Mouse (Mus musculus): ENCODE measurements around the gene Akirin1.

Akirin1 gene

DNA sequence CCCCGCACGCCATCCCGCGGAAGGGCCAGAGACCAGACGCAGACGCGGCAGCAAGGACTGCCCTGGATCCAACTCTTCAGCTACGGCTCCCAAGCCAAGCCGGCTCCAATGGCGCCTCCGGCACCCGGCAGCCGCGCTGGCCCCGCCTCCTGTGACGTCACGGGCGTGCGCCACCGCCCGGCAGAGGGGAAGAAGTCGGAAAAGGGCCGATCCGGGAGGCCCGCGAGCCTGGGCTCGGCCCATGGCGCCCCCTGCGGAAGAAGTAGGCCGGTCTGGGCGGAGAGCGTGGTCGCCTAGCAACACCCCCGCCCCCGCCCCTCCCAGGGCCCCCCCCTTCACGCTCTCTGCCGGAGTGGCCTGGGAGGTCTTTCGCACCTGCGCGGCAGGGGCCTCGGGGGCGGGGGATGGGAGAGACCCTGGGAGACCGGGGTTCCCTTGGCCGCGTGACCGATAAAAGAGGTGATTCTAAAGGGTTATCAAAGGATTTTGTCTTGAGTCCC lies at the start of gene Akirin1:
Gene Akirin1 (minus strand): TSS at position 194 of the 500 bp plus-strand sequence.
- peak; percentile 99 for DNase-seq

DNA sequence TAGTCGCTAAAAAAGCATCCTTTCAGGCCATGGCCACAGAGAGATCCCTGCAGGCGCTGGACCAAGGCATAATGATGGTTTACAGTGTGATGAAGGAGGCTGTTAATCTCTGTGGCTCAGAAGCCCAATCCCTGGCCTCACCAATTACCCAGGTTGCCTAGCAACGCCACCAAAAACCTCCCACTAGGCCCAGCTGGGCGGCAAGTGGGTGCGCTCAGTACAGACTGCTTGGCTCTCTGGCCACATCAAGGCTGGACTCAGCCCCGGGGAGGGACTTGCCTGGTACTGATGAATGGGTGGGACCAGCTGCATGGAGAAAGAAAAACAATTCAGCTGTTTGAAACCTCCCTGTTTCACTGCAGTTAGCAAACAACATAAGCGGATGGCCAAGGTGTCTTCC lies 47.7 kb upstream of the Akirin1 start:
- DNase-seq = no peak

DNA sequence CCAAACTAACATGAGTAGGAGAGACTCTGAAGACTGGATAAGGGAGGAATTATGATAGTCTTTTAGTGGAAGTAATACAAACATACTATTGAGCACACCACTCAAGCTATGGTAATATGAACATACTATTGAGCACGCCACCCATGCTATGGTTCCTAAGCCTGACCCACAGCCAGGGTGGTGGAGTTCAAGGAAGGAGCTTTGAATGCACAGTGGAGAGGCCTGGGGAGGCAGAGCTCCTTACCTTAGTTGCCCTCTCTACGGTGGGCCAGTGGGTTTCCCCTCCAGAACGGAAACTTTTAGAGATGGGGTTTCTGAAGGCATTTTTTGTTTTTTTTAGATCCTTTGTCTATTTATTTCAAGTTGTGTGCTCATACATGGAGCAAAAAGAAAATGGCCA lies 47.3 kb upstream of the Akirin1 start:
- DNase-seq = no peak

DNA sequence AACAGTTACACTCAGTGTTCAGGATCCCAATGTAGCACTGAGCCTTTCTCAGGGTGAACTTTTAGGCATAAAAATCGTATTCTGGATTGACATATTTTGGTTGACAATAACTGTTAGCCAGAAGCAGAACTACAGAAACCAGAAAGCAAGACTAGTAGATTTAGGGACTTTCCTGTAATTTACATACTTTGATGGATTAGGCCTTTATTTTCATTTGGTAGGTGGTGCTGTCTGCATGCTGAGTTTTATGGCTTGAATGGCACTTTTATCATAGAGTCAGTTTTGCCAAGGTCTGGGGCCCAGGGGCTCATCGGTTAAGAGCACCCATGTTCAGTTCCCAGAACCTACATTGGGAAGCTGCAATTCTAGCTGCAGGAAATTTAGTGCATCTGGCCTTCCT lies 44.9 kb upstream of the Akirin1 start:
- DNase-seq = no peak

DNA sequence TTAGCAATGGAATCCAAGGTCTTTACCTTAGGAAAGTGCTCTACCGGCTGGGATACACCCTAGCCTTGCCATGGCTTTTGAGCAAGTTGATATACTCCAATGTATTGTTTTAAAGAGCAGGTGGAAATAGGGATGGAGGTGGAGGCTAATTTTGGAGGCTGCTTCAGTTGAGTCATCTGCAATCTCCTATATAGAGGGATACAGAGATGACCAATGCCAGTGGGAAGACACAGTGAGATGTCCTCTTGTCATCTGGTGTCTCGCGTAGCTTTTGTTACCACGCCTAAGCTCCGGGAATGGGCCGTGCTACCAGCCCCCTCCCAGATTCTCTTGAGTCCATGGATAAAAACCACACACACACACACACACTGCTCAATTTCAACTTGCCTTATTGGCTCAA lies 43.0 kb upstream of the Akirin1 start:
- no peak for DNase-seq

GRCm38 (mm10) chr4:123792666-123793065 lies 42.5 kb upstream of the Akirin1 start:
- DNase-seq = no peak

DNA sequence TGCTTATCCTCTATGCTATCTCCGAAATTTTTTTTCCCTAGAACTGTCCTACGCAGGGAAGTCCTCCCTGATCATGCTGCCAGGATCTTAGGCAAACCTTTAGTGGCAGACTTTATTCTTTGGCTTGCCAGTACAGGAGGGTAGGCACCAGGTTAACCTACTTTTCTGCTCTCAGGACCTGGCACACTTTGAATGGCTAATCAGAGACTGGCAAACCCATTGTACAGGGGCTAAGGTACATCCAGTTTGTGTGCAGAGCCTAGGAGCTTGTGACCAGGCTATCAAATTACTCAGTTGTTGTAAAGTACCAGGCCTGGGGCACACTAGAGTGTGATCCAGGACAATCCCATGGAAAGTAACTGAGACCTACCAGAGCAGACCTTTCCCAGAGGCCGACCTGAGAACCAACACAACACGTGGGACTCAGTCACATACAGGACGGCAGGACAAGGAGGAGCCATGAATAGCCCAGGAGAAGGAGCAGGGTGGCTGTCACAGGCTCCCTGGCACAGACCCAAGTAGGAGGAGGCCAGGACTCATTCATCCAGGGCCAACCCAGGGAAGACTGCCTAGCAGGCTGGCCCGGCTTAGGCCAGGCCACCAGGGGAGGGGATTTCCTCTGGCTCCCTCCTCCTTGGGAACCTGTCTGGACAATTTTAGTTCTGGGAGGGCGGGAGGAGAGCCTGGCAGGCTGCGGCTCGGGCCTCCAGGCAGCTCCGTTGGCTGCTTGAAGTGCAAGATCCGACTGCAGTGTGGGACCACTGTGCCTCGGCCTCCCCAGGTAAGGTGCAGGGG lies 37.2 kb upstream of the Akirin1 start, which contains the start of gene Rhbdl2:
Gene Rhbdl2 (plus strand): TSS at position 684 of the 795 bp plus-strand sequence.
- no peak for DNase-seq

DNA sequence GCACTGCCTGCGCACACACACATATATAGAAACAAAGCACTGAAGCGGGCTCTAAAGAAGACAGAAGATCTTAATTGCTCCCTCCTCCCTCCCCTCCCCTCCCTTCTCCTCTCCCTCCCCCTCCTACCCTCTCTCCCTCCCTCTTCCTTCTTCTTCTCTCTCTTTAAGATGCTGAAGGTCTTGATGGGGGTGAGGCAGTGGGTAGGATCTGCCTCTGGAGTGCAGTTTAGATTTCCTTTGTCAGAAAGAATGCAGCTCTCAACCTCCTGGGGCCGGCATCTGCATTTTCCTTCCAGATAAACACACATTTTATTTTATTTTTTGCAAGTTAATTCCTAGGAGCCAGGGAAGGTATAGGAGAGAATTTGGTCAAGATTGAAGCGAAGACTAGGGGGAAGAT lies 18.1 kb upstream of the Akirin1 start:
- DNase-seq = no peak

DNA sequence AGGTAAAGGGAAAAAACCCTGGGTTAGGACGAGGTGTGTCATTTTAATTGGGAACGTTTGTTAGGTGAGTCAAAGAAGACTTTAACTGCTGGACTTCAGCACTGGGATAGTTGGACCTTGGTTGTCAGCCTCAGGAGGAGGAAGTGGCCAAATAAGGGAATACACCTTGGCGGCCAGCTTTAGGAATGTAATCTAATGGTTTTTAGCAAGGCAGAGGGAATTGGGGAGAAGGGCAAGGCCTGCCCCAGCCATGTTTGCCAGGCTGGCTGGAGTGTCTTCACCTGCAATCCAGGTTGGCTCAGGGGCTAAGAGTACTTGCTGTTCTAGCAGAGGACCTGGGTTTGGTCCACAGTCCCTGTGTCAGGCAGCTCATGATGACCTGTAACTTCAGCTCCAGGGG lies 17.7 kb upstream of the Akirin1 start:
- no peak for DNase-seq

DNA sequence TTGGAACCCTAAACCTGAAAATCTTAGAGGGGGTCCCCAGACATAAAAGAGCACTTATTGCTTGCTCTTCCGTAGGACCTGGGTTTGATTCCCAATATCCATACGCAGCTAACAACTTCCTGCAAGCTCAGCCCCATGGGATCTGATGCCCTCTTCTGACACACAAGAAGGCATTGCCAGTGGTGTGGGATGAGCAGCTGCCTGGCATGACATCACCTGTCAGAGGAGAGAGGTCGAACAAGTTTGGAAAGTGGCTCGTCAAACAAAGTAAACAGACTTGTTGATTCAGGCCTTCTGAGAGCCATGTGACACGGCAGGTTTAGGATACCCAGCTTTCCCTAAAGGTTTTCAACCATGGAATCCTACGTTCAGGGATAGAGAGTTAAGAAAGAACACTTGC lies 14.9 kb upstream of the Akirin1 start:
- no peak for DNase-seq

DNA sequence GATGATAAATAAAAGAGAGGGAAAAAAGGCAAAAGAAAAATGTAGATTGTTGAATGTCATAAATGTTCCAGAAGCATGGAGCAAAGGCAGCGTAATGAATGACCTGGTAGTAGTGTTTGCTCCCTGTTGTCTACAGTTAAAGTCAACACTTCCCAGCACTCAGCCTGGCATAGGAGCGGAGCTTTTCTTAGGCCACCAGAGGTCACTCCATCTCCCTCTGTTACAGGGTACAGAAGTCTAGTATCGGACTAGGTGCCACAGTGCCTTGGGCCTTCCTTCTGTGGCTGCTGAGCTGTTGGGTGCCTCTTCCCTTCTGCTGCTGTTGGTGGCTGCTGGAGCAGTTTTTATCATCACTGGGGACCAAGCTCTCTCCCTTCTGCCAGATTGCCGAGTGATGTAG lies 8.2 kb upstream of the Akirin1 start:
- no peak for DNase-seq

DNA sequence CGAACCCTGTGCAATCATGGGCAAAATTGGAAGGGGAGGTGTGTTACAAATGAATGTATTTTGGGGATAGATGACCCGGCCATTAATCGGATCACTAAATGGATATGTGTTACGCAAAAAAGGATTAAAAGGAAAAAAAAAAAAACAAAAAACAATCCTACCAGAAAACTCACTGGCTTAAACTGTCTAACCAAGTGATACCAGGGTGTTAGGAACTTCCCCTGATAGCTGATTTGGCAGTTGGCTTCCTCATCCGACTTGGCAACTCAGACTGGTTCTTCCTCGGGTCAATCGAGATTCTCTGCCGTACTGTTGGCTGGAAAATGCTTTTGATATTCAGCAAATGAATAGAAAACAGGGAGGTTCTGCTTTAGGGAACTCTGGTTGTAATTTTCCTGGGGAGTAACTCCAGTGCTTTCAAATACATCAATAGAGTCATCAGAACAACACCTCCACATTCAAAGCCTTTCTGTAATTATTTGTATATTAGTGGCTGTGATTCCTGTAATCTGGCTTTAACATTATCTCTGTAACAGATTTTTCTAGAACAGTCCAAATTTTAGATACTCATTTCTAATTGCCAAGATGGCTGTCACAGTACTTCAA lies 665 bp upstream of the Akirin1 start:
- DNase-seq = peak; percentile 10

- peak; percentile 51 for DNase-seq
These were observed 538 bp downstream of the Akirin1 start for GRCm38 (mm10) chr4:123749484-123750130.

GRCm38 (mm10) chr4:123748726-123749415 lies 1.3 kb downstream of the Akirin1 start:
- DNase-seq = peak; percentile 11

- no peak for DNase-seq
These were observed 4.8 kb downstream of the Akirin1 start for GRCm38 (mm10) chr4:123745221-123745775.

- peak; percentile 23 for DNase-seq
These were observed 7.3 kb downstream of the Akirin1 start for GRCm38 (mm10) chr4:123742891-123743290.

DNA sequence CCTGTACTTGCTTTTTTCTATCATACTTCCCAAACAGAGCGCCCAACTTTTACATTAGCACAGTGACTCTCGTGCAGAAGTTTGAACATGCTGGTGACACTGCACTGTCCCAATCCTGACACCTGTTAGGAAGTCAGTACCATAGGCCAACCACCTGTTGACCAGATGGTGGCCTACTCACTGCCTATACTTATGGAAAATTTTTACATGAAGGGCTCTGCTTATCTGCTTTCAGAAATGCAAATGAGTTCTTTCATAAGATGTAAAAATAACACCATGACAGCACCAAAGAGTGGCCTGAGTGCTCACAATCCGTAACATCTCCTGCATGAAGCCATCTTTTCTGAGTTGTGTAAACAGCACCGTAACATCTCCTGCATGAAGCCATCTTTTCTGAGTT lies 11.4 kb downstream of the Akirin1 start:
- no peak for DNase-seq

DNA sequence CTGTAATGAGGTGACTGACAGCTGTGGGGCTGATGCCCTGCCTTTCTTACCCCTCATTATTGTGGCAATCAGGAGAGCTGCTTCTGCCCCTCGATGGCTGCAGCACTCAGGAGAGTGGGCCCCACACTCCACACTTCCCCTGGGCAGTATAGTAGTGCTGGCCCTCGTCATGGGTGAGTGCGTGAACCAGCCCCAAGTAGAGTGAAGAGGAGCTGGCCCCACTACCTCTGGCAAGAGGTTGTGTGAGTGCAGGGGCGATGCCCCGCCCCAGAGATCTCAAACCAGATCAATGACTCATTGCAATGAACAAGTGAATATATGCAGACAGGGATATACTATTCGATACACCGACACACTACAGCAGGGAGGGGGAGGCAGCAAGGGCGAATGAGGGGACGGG lies 16.6 kb downstream of the Akirin1 start:
- DNase-seq = no peak

DNA sequence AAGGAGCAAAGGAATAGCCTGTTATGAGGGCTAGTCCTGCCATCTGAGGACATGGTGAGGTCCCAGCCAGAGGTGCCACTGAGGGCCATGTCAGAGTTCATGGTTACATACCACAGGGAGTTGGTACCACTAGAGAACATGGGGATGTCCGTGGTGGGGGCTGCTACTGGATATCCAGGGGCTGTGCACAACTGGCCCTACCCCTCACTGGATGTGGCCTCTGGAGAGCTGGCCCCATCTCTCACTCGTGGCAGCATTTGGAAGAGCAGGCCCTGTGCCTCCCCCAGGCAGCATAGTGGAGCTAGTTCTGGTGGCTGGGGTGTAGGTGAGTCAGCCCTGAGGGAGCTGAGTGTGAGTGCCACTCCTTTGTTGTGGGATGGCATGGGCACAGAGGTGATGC lies 17.2 kb downstream of the Akirin1 start:
- no peak for DNase-seq

GRCm38 (mm10) chr4:123732163-123732910 lies 17.8 kb downstream of the Akirin1 start:
- DNase-seq = no peak

DNA sequence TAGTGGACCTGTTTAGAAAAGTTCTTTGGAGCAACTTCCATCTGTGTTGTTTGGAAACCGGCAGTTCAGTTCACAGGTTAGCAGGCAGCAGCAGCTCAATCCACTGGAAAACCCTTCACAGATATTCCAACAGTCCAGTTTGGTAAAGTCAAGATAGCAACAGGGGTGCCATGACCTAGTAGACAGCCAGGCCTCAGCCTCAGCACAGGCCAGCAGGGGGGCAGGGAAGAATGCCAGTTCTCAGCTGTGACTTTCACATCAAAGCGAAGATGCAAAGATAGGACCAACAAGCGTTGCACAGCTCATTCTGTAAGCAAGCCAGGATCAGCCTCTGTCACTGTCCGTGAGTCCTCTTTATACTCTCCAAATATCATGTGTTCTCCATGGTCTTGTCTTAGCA lies 28.4 kb downstream of the Akirin1 start:
- no peak for DNase-seq

GRCm38 (mm10) chr4:123718434-123718780 lies 31.7 kb downstream of the Akirin1 start:
- no peak for DNase-seq
